Mouse (Mus musculus) heart, embryonic 13.5 days (tissue): ENCODE measurements at regions not wholly inside any gene's neighbourhood (a gene's known extent, or its start where the extent isn't known, plus 50 kb on each side); places are given as distances from the start of the nearest gene placed in this dataset.

ENCODE experiments used
- ATAC-seq: fragments of 200-750 bp; cut with Nextera tagmentation; 2 replicates; pipeline ENCODE4 v1.8.0; 2017; ENCODE audit warnings: moderate TSS enrichment; ENCODE audit not compliant: insufficient number of reproducible peaks, low FRiP score, low TSS enrichment; ENCODE audit errors: extremely low read depth
- H3K27ac ChIP-seq: fragments of 300-500 bp; sonication (generic); replicated peaks from 2 replicates; pipeline ENCODE4 v1.5.1; 2015; ENCODE audit warnings: moderate library complexity, mild to moderate bottlenecking, inconsistent platforms
- H3K27me3 ChIP-seq: fragments of 300-500 bp; sonication (generic); replicated peaks from 2 replicates; pipeline ENCODE4 v1.6.1; 2015; ENCODE audit warnings: mild to moderate bottlenecking, inconsistent platforms
- H3K36me3 ChIP-seq: fragments of 300-500 bp; sonication (generic); 2 replicates; pipeline ENCODE4 v1.6.1; 2015; ENCODE audit warnings: mild to moderate bottlenecking, inconsistent platforms
- H3K4me1 ChIP-seq: fragments of 300-500 bp; sonication (generic); 2 replicates; pipeline ENCODE4 v1.6.1; 2015; ENCODE audit warnings: inconsistent platforms
- H3K4me2 ChIP-seq: fragments of 300-500 bp; sonication (generic); 2 replicates; pipeline ENCODE4 v1.6.1; 2015; ENCODE audit warnings: inconsistent platforms, mild to moderate bottlenecking, moderate library complexity
- H3K4me3 ChIP-seq: fragments of 300-500 bp; sonication (generic); 2 replicates; pipeline ENCODE4 v1.5.1; 2015; ENCODE audit warnings: moderate library complexity, mild to moderate bottlenecking, inconsistent platforms
- H3K9ac ChIP-seq: fragments of 300-500 bp; sonication (generic); 2 replicates; pipeline ENCODE4 v1.6.1; 2015; ENCODE audit warnings: inconsistent platforms, mild to moderate bottlenecking, moderate library complexity
- H3K9me3 ChIP-seq: fragments of 300-500 bp; sonication (generic); 2 replicates; pipeline ENCODE4 v1.6.1; 2016; ENCODE audit warnings: inconsistent platforms
- WGBS: fragments of 180-500 bp; shearing (Covaris S2); methylation state at CpG from one replicate; pipeline ENCODE4 v1.1.7; 2015; ENCODE audit warnings: mixed read lengths; 5-methylcytosine and 5-hydroxymethylcytosine counted together

- WGBS: 60% methylated on average over 2 of the region's 2 CpGs
- H3K4me2 ChIP-seq: no peak overlapping the region
Observed at GRCm38 (mm10) chr9:87452571-87452970, 197.2 kb upstream of the Cep162 start.

GRCm38 (mm10) chr9:87443467-87444235 lies 188.3 kb upstream of the Cep162 start:
- Histone ChIP-seq H3K36me3 (no peaks in the 10 kb centered on the region), H3K9ac (no peak overlapping the region), H3K4me2 (no peak overlapping the region), H3K27ac (no peak overlapping the region), H3K4me3 (no peak overlapping the region), H3K9me3 (no peaks in the 10 kb centered on the region), H3K4me1 (no peaks in the 10 kb centered on the region), H3K27me3 (no peaks in the 10 kb centered on the region)
- 52% methylated on average over 10 of the region's 10 CpGs for WGBS
- no peak for ATAC-seq

More at GRCm38 (mm10) chr9:87452571-87452970, 197.2 kb upstream of the Cep162 start:
- Histone ChIP-seq H3K9me3 (no peaks in the 10 kb centered on the region; the same call in 1 of the 2 replicates), H3K9ac (no peak overlapping the region), H3K4me1 (no peaks in the 10 kb centered on the region), H3K27me3 (no peaks in the 10 kb centered on the region), H3K27ac (no peak overlapping the region), H3K4me3 (no peak overlapping the region), H3K36me3 (no peaks in the 10 kb centered on the region)
- no peak for ATAC-seq

GRCm38 (mm10) chr9:87432072-87432471 lies 176.7 kb upstream of the Cep162 start:
- no peaks in the 10 kb centered on the region for H3K4me1 ChIP-seq
- WGBS: 68% methylated on average over 8 of the region's 8 CpGs
- H3K9me3 ChIP-seq: peaks cover 5% of the 10 kb centered on the region; the same call in 1 of the 2 replicates
- no peak overlapping the region for H3K4me2 ChIP-seq
- no peak overlapping the region for H3K27ac ChIP-seq
- no peak for ATAC-seq
- no peaks in the 10 kb centered on the region; the same call in 1 of the 2 replicates for H3K27me3 ChIP-seq
- H3K9ac ChIP-seq: no peak overlapping the region
- no peak overlapping the region for H3K4me3 ChIP-seq
- H3K36me3 ChIP-seq: no peaks in the 10 kb centered on the region

- no peak overlapping the region for H3K9ac ChIP-seq
- WGBS: 62% methylated on average over 7 of the region's 7 CpGs
- H3K4me2 ChIP-seq: no peak overlapping the region
- H3K27me3 ChIP-seq: no peaks in the 10 kb centered on the region; the same call in 1 of the 2 replicates
- no peak overlapping the region for H3K4me3 ChIP-seq
- no peaks in the 10 kb centered on the region for H3K36me3 ChIP-seq
- no peaks in the 10 kb centered on the region for H3K4me1 ChIP-seq
- peaks cover 5% of the 10 kb centered on the region; the same call in 1 of the 2 replicates for H3K9me3 ChIP-seq
- ATAC-seq: no peak
- H3K27ac ChIP-seq: no peak overlapping the region
Observed at GRCm38 (mm10) chr9:87431523-87431922, 176.2 kb upstream of the Cep162 start.

- Histone ChIP-seq H3K27ac (no peak overlapping the region), H3K4me3 (no peak overlapping the region), H3K4me1 (peaks cover 13% of the 10 kb centered on the region; the same call in 1 of the 2 replicates), H3K27me3 (peaks cover 20% of the 10 kb centered on the region), H3K9ac (no peak overlapping the region), H3K36me3 (no peaks in the 10 kb centered on the region), H3K4me2 (no peak overlapping the region), H3K9me3 (peaks cover 5% of the 10 kb centered on the region; the same call in 1 of the 2 replicates)
- WGBS: 46% methylated on average over 4 of the region's 4 CpGs
- ATAC-seq: no peak
Observed at GRCm38 (mm10) chr9:87425201-87425600, 169.9 kb upstream of the Cep162 start.

- no peak overlapping the region for H3K27ac ChIP-seq
- peaks cover 13% of the 10 kb centered on the region; the same call in 1 of the 2 replicates for H3K4me1 ChIP-seq
- H3K9me3 ChIP-seq: no peaks in the 10 kb centered on the region
- no peak for ATAC-seq
- 46% methylated on average over 8 of the region's 8 CpGs for WGBS
- H3K9ac ChIP-seq: no peak overlapping the region
- H3K27me3 ChIP-seq: peaks cover 20% of the 10 kb centered on the region
- no peaks in the 10 kb centered on the region for H3K36me3 ChIP-seq
- no peak overlapping the region for H3K4me3 ChIP-seq
- H3K4me2 ChIP-seq: no peak overlapping the region
Observed at GRCm38 (mm10) chr9:87421175-87421574, 165.8 kb upstream of the Cep162 start.

GRCm38 (mm10) chr9:87419376-87419775 lies 164.0 kb upstream of the Cep162 start:
- Histone ChIP-seq H3K36me3 (no peaks in the 10 kb centered on the region), H3K9me3 (no peaks in the 10 kb centered on the region), H3K4me1 (peaks cover 13% of the 10 kb centered on the region; the same call in 1 of the 2 replicates), H3K4me2 (no peak overlapping the region), H3K9ac (no peak overlapping the region), H3K4me3 (no peak overlapping the region), H3K27ac (no peak overlapping the region), H3K27me3 (peaks cover 20% of the 10 kb centered on the region)
- WGBS: 13% methylated on average over 12 of the region's 12 CpGs
- no peak for ATAC-seq

GRCm38 (mm10) chr9:87412894-87413293 lies 157.6 kb upstream of the Cep162 start:
- Histone ChIP-seq H3K4me1 (peaks cover 5% of the 10 kb centered on the region; the same call in 1 of the 2 replicates), H3K4me2 (peak overlapping the region; percentile 44; the same call in 1 of the 2 replicates), H3K9ac (no peak overlapping the region), H3K27ac (no peak overlapping the region), H3K9me3 (no peaks in the 10 kb centered on the region), H3K4me3 (no peak overlapping the region), H3K27me3 (peaks cover 12% of the 10 kb centered on the region), H3K36me3 (no peaks in the 10 kb centered on the region)
- no peak for ATAC-seq
- WGBS: 24% methylated on average over 9 of the region's 9 CpGs

GRCm38 (mm10) chr9:87411044-87411443 lies 155.7 kb upstream of the Cep162 start:
- Histone ChIP-seq H3K27ac (no peak overlapping the region), H3K4me1 (peaks cover 10% of the 10 kb centered on the region), H3K4me2 (no peak overlapping the region), H3K27me3 (peaks cover 12% of the 10 kb centered on the region), H3K4me3 (no peak overlapping the region), H3K9me3 (no peaks in the 10 kb centered on the region), H3K36me3 (no peaks in the 10 kb centered on the region), H3K9ac (no peak overlapping the region)
- ATAC-seq: no peak
- 78% methylated on average over 7 of the region's 7 CpGs for WGBS

- Histone ChIP-seq H3K27ac (no peak overlapping the region), H3K4me1 (peaks cover 10% of the 10 kb centered on the region), H3K4me2 (no peak overlapping the region), H3K9me3 (no peaks in the 10 kb centered on the region), H3K27me3 (peaks cover 12% of the 10 kb centered on the region), H3K4me3 (no peak overlapping the region), H3K36me3 (no peaks in the 10 kb centered on the region), H3K9ac (no peak overlapping the region)
- 87% methylated on average over 3 of the region's 3 CpGs for WGBS
- ATAC-seq: no peak
Observed at GRCm38 (mm10) chr9:87409736-87410135, 154.4 kb upstream of the Cep162 start.

- Histone ChIP-seq H3K36me3 (no peaks in the 10 kb centered on the region), H3K27me3 (peaks cover 7% of the 10 kb centered on the region), H3K4me3 (no peak overlapping the region), H3K9ac (no peak overlapping the region), H3K4me1 (peaks cover 10% of the 10 kb centered on the region), H3K4me2 (no peak overlapping the region), H3K27ac (no peak overlapping the region), H3K9me3 (no peaks in the 10 kb centered on the region)
- 82% methylated on average over 8 of the region's 8 CpGs for WGBS
- no peak for ATAC-seq
Observed at GRCm38 (mm10) chr9:87408805-87409204, 153.5 kb upstream of the Cep162 start.

- peak overlapping the region; percentile 62 for H3K4me2 ChIP-seq
- no peak overlapping the region for H3K27ac ChIP-seq
Observed at GRCm38 (mm10) chr9:87406476-87406875, 151.1 kb upstream of the Cep162 start.

More at GRCm38 (mm10) chr9:87406476-87406875, 151.1 kb upstream of the Cep162 start:
- Histone ChIP-seq H3K9me3 (no peaks in the 10 kb centered on the region), H3K36me3 (no peaks in the 10 kb centered on the region), H3K4me3 (peak overlapping the region; percentile 25), H3K27me3 (peaks cover 6% of the 10 kb centered on the region), H3K4me1 (peaks cover 6% of the 10 kb centered on the region), H3K9ac (peak overlapping the region; percentile 47; the same call in 1 of the 2 replicates)
- 21% methylated on average over 12 of the region's 12 CpGs for WGBS
- ATAC-seq: no peak
